Mouse (Mus musculus) embryonic facial prominence, embryonic 15.5 days (tissue): ENCODE measurements around the gene Alpk1. TPM values are rescaled to one million over a fixed set of nuclear protein-coding genes. Genes with fewer than 3 reads are reported as not detected.

Experiments
- ATAC-seq: fragments of 200-750 bp; cut with Nextera tagmentation; 2 replicates; pipeline ENCODE4 v1.8.0; 2017; ENCODE audit warnings: low read depth, moderate TSS enrichment; ENCODE audit not compliant: insufficient number of reproducible peaks, low FRiP score, low TSS enrichment
- H3K27ac ChIP-seq: fragments of 300-500 bp; sonication (generic); replicated peaks from 2 replicates; pipeline ENCODE4 v1.5.1; 2015; ENCODE audit warnings: mild to moderate bottlenecking, inconsistent platforms
- H3K27me3 ChIP-seq: fragments of 300-500 bp; sonication (generic); 2 replicates; pipeline ENCODE4 v1.6.1; 2015; ENCODE audit warnings: inconsistent platforms
- H3K36me3 ChIP-seq: fragments of 300-500 bp; sonication (generic); 2 replicates; pipeline ENCODE4 v1.6.1; 2015; ENCODE audit warnings: mild to moderate bottlenecking, inconsistent platforms
- H3K4me1 ChIP-seq: fragments of 300-500 bp; sonication (generic); 2 replicates; pipeline ENCODE4 v1.6.1; 2015; ENCODE audit warnings: inconsistent platforms
- H3K4me2 ChIP-seq: fragments of 300-500 bp; sonication (generic); replicated peaks from 2 replicates; pipeline ENCODE4 v1.6.1; 2015; ENCODE audit warnings: mild to moderate bottlenecking, inconsistent platforms
- H3K4me3 ChIP-seq: fragments of 300-500 bp; sonication (generic); replicated peaks from 2 replicates; pipeline ENCODE4 v1.5.1; 2015; ENCODE audit warnings: mild to moderate bottlenecking, inconsistent platforms
- H3K9ac ChIP-seq: fragments of 300-500 bp; sonication (generic); 2 replicates; pipeline ENCODE4 v1.6.1; 2015; ENCODE audit warnings: inconsistent platforms
- H3K9me3 ChIP-seq: fragments of 300-500 bp; sonication (generic); replicated peaks from 2 replicates; pipeline ENCODE4 v1.6.1; 2016; ENCODE audit warnings: inconsistent platforms
- whole genome bisulfite sequencing: fragments of 180-500 bp; shearing (Covaris S2); methylation state at CpG from one replicate; pipeline ENCODE4 v1.1.7; 2015; 5-methylcytosine and 5-hydroxymethylcytosine counted together
- polyA plus RNA-seq: library from polyadenylated mRNA; unstranded; fragments of >200 nt; fragmentation: Nextera tagmentation; extraction: Ambion mirVana; gene quantifications from 2 replicates; pipeline ENCODE4 v1.2.1, GENCODE M21; 2015

Alpk1 gene
- polyA plus RNA-seq, 1 experiment from 2014 or later: 2.4 TPM

DNA sequence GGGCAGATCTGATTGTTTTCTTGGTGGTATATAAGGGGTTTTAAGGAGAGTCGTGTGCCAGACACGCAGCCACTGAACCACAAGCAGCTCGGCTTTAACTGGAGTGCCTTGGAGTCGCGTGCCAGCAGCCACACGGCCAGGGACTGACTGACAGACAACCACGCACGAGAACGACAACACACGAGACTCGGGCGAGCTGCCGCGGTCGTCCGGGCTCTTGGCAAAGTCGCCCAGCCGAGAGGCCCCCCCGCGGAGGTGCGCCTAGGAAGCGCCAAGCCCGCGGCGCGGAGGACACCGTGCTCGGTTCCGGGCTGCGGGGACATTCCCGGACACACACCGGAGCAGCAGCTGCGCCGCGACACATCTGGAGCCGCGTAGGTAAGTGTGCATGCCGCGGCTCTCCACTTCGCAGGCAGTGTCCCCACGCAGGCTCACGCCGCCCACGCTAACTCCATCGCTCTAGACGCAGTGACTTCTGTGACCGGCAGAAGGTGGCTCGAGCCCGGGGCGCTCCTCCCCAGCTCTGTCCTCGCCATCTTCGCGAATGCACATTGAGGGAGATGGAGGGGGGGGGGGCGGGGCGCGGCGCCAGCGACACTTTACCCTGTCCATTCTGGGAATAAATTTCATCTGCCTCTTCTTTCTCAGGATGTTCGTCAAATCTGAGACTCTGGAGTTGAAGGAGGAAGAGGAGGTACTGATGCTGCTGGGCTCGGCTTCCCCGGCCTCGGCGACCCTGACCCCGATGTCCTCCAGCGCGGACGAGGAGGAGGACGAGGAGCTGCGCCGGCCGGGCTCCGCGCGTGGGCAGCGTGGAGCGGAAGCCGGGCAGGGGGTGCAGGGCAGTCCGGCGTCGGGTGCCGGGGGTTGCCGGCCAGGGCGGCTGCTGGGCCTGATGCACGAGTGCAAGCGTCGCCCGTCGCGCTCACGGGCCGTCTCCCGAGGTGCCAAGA is 147.0 kb downstream of the Alpk1 start, which contains the start of gene Neurog2:
TSS of gene Neurog2 (plus strand) at position 56 of the 953 bp plus-strand sequence.
- H3K9me3 ChIP-seq: no peaks in the 10 kb centered on the region
- peaks cover 32% of the 10 kb centered on the region for H3K4me1 ChIP-seq
- H3K27ac ChIP-seq: no peak within 1 kb of the TSS
- peaks cover 91% of the 10 kb centered on the region for H3K27me3 ChIP-seq
- no peak within 1 kb of the TSS for H3K9ac ChIP-seq
- H3K4me2 ChIP-seq: peak within 1 kb of the TSS; percentile 79
- ATAC-seq: peak; percentile 22; the same call in 1 of the 2 replicates
- under 1% methylated on average over 92 of the region's 92 CpGs for WGBS
- H3K36me3 ChIP-seq: no peaks in the 10 kb centered on the region
- H3K4me3 ChIP-seq: peak within 1 kb of the TSS; percentile 46

DNA sequence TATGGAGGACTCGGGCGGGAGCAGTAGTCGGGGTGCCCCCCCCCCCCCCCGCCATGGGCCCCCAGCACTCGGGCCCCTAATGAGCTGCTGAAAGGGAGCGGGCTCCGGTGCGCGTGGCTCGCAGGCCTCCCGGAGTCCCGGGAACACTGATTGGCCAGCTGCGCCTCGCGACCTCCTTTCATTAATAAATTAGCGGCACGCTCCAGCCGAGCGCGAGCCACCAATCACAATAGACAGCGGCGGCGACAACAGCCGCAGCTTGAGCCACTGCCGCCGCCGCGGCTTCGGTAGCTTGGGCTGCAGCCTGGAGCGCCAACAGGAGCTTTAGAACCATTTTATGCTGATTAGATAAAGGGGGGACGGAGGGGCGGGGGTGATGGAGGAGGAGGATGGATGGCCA is 147.8 kb downstream of the Alpk1 start:
- H3K4me2 ChIP-seq: peak overlapping the region; percentile 79
- H3K4me1 ChIP-seq: peaks cover 41% of the 10 kb centered on the region
- no peaks in the 10 kb centered on the region for H3K36me3 ChIP-seq
- no peak for ATAC-seq
- under 1% methylated on average over 32 of the region's 32 CpGs for WGBS
- H3K27me3 ChIP-seq: peaks cover 91% of the 10 kb centered on the region
- no peak overlapping the region for H3K27ac ChIP-seq
- H3K4me3 ChIP-seq: peak overlapping the region; percentile 46
- H3K9ac ChIP-seq: no peak overlapping the region
- no peaks in the 10 kb centered on the region for H3K9me3 ChIP-seq

GRCm38 (mm10) chr3:127631582-127631981 is 148.7 kb downstream of the Alpk1 start:
- no peak overlapping the region for H3K9ac ChIP-seq
- H3K27me3 ChIP-seq: peaks cover 90% of the 10 kb centered on the region
- H3K4me1 ChIP-seq: peaks cover 41% of the 10 kb centered on the region
- H3K9me3 ChIP-seq: no peaks in the 10 kb centered on the region
- no peak overlapping the region for H3K27ac ChIP-seq
- H3K36me3 ChIP-seq: no peaks in the 10 kb centered on the region
- no peak overlapping the region for H3K4me2 ChIP-seq
- WGBS: 2% methylated on average over 10 of the region's 10 CpGs
- no peak for ATAC-seq
- no peak overlapping the region for H3K4me3 ChIP-seq

DNA sequence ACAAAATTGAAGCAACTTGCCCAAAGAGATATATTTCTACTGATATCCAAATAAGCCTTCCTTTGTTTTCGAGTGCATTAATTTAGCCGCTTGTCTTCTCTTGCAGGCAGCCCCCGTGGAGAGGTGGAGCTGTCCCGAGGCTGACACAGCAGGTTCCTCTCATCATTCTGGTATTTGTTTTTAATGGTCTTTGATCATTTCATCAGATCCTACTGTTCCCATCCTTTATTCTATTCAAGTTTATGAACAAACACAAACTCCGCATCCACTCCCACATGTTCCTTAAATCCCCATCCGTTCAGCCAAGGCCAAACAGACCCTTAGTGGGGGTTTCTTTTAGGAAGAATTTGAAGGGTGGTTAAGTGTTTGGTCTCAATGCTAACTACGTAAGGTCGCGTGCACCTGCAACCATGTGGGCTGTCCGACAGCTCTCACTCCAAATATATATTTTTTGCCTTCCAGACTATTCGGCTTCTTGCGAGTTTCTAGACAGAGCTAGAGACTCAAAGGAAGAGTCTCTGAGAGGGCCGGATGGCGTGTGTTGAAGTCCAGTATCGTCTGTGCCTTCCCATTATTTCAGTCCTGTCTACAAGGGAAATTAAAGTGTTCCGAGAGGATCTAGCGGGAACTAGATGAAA is 149.5 kb downstream of the Alpk1 start:
- WGBS: 5% methylated on average over 17 of the region's 17 CpGs
- H3K4me3 ChIP-seq: no peak overlapping the region
- peaks cover 44% of the 10 kb centered on the region for H3K4me1 ChIP-seq
- no peak overlapping the region for H3K4me2 ChIP-seq
- H3K36me3 ChIP-seq: no peaks in the 10 kb centered on the region
- H3K9ac ChIP-seq: no peak overlapping the region
- H3K9me3 ChIP-seq: no peaks in the 10 kb centered on the region
- no peak overlapping the region for H3K27ac ChIP-seq
- H3K27me3 ChIP-seq: peaks cover 91% of the 10 kb centered on the region
- no peak for ATAC-seq

DNA sequence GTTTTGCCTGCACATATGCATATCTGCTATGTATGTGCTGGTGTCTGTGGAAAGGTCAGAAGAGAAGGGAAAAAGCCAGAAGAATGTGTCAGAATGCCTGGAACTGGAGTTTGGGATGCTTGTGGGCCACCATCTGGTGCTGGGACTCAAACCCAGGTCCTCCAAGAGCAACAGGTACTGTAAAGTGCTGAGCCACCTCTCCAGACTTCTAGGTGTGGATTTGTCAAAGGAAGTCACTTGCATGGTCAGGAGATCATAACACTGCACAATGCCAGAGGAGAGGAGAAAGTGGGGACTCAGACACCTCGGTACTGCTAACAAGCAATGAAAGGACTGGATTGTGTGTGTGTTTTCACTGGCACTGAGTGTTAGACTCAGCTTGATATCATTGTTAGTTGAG is 150.1 kb downstream of the Alpk1 start:
- 5% methylated on average over 1 of the region's 1 CpGs for WGBS
- no peaks in the 10 kb centered on the region for H3K36me3 ChIP-seq
- no peak overlapping the region for H3K4me3 ChIP-seq
- no peak overlapping the region for H3K9ac ChIP-seq
- peaks cover 94% of the 10 kb centered on the region for H3K27me3 ChIP-seq
- no peak overlapping the region for H3K27ac ChIP-seq
- no peak overlapping the region for H3K4me2 ChIP-seq
- H3K9me3 ChIP-seq: no peaks in the 10 kb centered on the region
- ATAC-seq: no peak
- H3K4me1 ChIP-seq: peaks cover 48% of the 10 kb centered on the region

DNA sequence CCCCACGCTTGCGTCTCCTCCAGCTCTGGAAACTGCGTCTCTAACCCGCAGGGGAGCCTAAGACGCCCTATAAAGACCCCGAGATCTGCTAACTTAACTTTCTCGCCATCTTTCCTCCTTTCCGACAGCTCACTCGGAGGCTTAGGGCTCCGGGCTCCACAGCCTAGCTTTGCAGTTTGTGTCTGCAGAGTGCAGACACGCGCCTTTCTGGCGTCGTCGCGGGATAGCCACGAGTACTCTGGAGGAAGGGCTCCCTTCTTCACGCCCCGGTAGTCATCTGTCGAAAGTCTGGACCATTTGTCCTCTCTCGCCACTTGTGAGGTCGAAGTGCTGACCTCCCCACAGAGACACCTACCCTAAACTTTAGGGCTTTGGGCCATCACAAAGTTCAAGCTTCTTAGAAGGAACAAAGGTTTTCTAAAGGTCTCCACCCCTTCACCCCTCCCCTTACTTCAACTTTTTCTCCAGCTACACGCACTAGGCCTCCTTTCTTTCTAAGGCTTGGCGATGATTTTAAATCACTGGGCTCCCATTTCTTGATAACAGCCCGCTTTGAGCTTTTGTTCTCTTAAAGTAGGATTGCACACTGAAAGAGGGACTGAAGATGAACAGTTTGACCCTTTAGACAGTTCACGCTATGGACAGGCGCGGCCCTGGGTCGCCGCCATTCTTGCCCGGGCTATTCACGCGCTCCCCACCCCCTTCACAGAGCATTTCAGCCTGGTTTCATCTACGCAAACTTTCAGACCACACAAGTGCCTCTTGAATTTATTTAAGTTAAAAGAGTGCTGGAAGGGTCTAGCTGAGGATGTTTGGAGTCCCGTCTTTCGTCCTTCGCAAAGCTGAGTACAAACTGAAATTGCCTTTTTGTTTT is 151.8 kb downstream of the Alpk1 start:
- no peak for ATAC-seq
- Histone ChIP-seq H3K9me3 (no peaks in the 10 kb centered on the region), H3K4me2 (0 out of 2 replicates have a peak overlapping the region, but pooled peaks have one; percentile 11), H3K27ac (no peak overlapping the region), H3K36me3 (no peaks in the 10 kb centered on the region), H3K4me3 (0 out of 2 replicates have a peak overlapping the region, but pooled peaks have one; percentile 11), H3K9ac (no peak overlapping the region), H3K27me3 (peaks cover 90% of the 10 kb centered on the region), H3K4me1 (peaks cover 37% of the 10 kb centered on the region)
- 3% methylated on average over 37 of the region's 37 CpGs for WGBS

GRCm38 (mm10) chr3:127627956-127628310 is 152.4 kb downstream of the Alpk1 start:
- H3K9me3 ChIP-seq: no peaks in the 10 kb centered on the region
- H3K4me1 ChIP-seq: peaks cover 31% of the 10 kb centered on the region
- H3K27me3 ChIP-seq: peaks cover 90% of the 10 kb centered on the region
- no peaks in the 10 kb centered on the region for H3K36me3 ChIP-seq
- H3K4me3 ChIP-seq: 0 out of 2 replicates have a peak overlapping the region, but pooled peaks have one; percentile 11
- no peak overlapping the region for H3K27ac ChIP-seq
- no peak overlapping the region for H3K9ac ChIP-seq
- WGBS: 3% methylated on average over 9 of the region's 9 CpGs
- ATAC-seq: no peak
- 0 out of 2 replicates have a peak overlapping the region, but pooled peaks have one; percentile 11 for H3K4me2 ChIP-seq

GRCm38 (mm10) chr3:127627151-127627955 is 153.0 kb downstream of the Alpk1 start:
- Histone ChIP-seq H3K27me3 (peaks cover 84% of the 10 kb centered on the region), H3K4me2 (no peak overlapping the region), H3K36me3 (no peaks in the 10 kb centered on the region), H3K9ac (no peak overlapping the region), H3K4me1 (peaks cover 25% of the 10 kb centered on the region), H3K27ac (no peak overlapping the region), H3K9me3 (no peaks in the 10 kb centered on the region), H3K4me3 (no peak overlapping the region)
- no peak for ATAC-seq
- WGBS: 1% methylated on average over 28 of the region's 28 CpGs

GRCm38 (mm10) chr3:127626524-127626923 is 153.8 kb downstream of the Alpk1 start:
- no peak overlapping the region for H3K9ac ChIP-seq
- H3K4me2 ChIP-seq: no peak overlapping the region
- peaks cover 22% of the 10 kb centered on the region for H3K4me1 ChIP-seq
- no peak overlapping the region for H3K4me3 ChIP-seq
- H3K9me3 ChIP-seq: no peaks in the 10 kb centered on the region
- WGBS: 7% methylated on average over 3 of the region's 3 CpGs
- no peak overlapping the region for H3K27ac ChIP-seq
- peaks cover 76% of the 10 kb centered on the region for H3K27me3 ChIP-seq
- ATAC-seq: no peak
- H3K36me3 ChIP-seq: no peaks in the 10 kb centered on the region

DNA sequence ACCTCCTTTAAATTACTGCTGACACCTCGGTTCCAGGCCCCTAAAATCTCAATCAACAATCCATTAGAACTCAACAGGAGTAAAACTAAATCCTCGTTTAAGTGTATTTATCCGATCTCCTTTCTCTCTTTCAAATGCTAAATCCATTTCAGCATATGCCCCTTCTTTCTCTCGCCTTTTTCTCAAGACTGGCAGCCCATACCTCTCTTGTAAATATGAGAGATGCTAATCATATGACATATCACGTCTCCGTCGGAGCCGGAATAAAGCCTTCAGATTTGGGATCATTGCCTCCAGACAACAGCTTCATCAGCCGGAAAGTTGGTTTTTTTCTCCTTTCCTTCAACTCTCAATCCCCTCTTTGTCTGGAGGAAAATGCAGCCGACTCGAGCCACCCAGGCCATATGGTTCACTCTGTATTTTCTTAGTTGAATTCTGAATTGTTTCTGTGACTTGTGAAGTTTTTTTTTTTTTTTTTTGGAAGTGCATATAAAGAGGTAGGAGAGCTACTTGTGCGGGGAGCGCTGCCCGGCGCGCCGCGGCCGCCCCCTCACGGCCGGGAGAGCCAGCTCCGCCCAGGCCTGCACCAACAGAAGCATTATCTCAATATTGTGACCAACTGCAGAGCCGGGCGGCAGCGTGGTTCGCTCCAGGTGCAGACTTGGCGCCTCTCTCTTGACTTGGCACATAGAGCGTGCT is 154.5 kb downstream of the Alpk1 start:
- H3K9me3 ChIP-seq: no peaks in the 10 kb centered on the region
- no peak overlapping the region for H3K27ac ChIP-seq
- no peak overlapping the region for H3K9ac ChIP-seq
- H3K27me3 ChIP-seq: peaks cover 69% of the 10 kb centered on the region
- H3K4me3 ChIP-seq: peak overlapping the region; percentile 42
- no peak for ATAC-seq
- H3K4me2 ChIP-seq: peak overlapping the region; percentile 75
- under 1% methylated on average over 28 of the region's 28 CpGs for WGBS
- no peaks in the 10 kb centered on the region for H3K36me3 ChIP-seq
- H3K4me1 ChIP-seq: peaks cover 22% of the 10 kb centered on the region
